9 mouse cellular contexts compared by ENCODE assay signal in genomic region chr4:120286761-120287241, GRCm38 (mm10). TPM values are rescaled to one million over a fixed set of nuclear protein-coding genes. Genes with fewer than 3 reads are reported as not detected.
DNase-seq lines count a peak whose midpoint lies in the region; ATAC-seq and TF ChIP-seq lines count a peak whose summit lies in the region.
"Had no signal": no experiment of that assay in that cellular context is flagged by ENCODE, and none has a peak within 500 bp of the region (broad histone marks: within the 10 kb centered on the region; RNA-seq: fewer than 3 reads in every experiment).

No protein-coding gene starts in this region.

- peak overlapping the region; percentile 95 for H3K4me2 ChIP-seq in heart, postnatal 0 days (ENCODE audit: low read depth, low read length)
- H3K4me2 ChIP-seq in liver, embryonic 12.5 days: peak overlapping the region; percentile 92

- no peak for TF ChIP-seq POLR2A in bone marrow, adult 2 months (IDR thresholded peaks at IDR 0.05; ENCODE audit: borderline replicate concordance, control insufficient read depth, low read depth, low read length)

- H3K27ac ChIP-seq in bone marrow, adult 2 months (ENCODE audit: control insufficient read depth, insufficient read depth, low read depth, low read length, poor library complexity): peak overlapping the region; percentile 16; the same call in 1 of the 2 replicates
- H3K27ac ChIP-seq in heart, postnatal 0 days (ENCODE audit: low read depth): no peak overlapping the region
- no peak overlapping the region for H3K27ac ChIP-seq in liver, embryonic 12.5 days

- DNase-seq in layer of hippocampus, postnatal 10 days (ENCODE audit: low spot score in 2 of 2): peak; percentile 31 to 53
- no peak for DNase-seq in layer of hippocampus, adult 9-10 months (ENCODE audit: low spot score)
- DNase-seq in heart, postnatal 0 days (ENCODE audit: low spot score): no peak
- DNase-seq in retina, embryonic 14.5 days (ENCODE audit: low spot score): peak; percentile 45
- no peak for DNase-seq in spleen, postnatal 14 days (ENCODE audit: low spot score in 2 of 2)
- DNase-seq in right cerebral cortex, postnatal 4 days: no peak

- no peak overlapping the region for H3K4me3 ChIP-seq in bone marrow, adult 2 months (replicated peaks; ENCODE audit: control insufficient read depth, low read depth, low read length)
- peak overlapping the region; percentile 65 for H3K4me3 ChIP-seq in heart, postnatal 0 days (ENCODE audit: low read depth, low read length)
- H3K4me3 ChIP-seq in liver, embryonic 12.5 days: peak overlapping the region; percentile 59

- H3K27me3 ChIP-seq in heart, postnatal 0 days (ENCODE audit: control insufficient read depth, insufficient read depth, low read length): peaks cover 52% of the 10 kb centered on the region
- H3K27me3 ChIP-seq in liver, embryonic 12.5 days (replicated peaks): peaks cover 94% of the 10 kb centered on the region

- TF ChIP-seq EP300 in heart, postnatal 0 days (IDR thresholded peaks at IDR 0.05; ENCODE audit: low read depth): no peak

- no peaks in the 10 kb centered on the region for H3K9me3 ChIP-seq in heart, postnatal 0 days (replicated peaks; ENCODE audit: control insufficient read depth, low read length)
- H3K9me3 ChIP-seq in liver, embryonic 12.5 days (replicated peaks): no peaks in the 10 kb centered on the region

- no peaks in the 10 kb centered on the region for H3K36me3 ChIP-seq in heart, postnatal 0 days (replicated peaks; ENCODE audit: control insufficient read depth, insufficient read depth, low read length)
- no peaks in the 10 kb centered on the region for H3K36me3 ChIP-seq in liver, embryonic 12.5 days

- ATAC-seq in heart, postnatal 0 days (ENCODE audit: insufficient read depth, low read depth): no peak
- ATAC-seq in liver, embryonic 12.5 days: no peak; the same call in 1 of the 2 replicates

- no peak for TF ChIP-seq CTCF in bone marrow, adult 2 months (IDR thresholded peaks at IDR 0.05; ENCODE audit: control insufficient read depth, insufficient read depth, low read length)
- no peak for TF ChIP-seq CTCF in heart, postnatal 0 days (IDR thresholded peaks at IDR 0.05; ENCODE audit: low read depth)

- WGBS in bone marrow, adult 2 months: 2% methylated on average over 53 of the region's 53 CpGs
- WGBS in heart, postnatal 0 days: under 1% methylated on average over 53 of the region's 53 CpGs
- 2% methylated on average over 48 of the region's 53 CpGs for WGBS in liver, embryonic 12.5 days (ENCODE audit: insufficient replicate concordance)

- peaks cover 1% of the 10 kb centered on the region; the same call in 1 of the 2 replicates for H3K4me1 ChIP-seq in bone marrow, adult 2 months (ENCODE audit: control insufficient read depth, insufficient read depth, low read length)
- H3K4me1 ChIP-seq in heart, postnatal 0 days (ENCODE audit: control insufficient read depth, insufficient read depth): peaks cover 25% of the 10 kb centered on the region
- H3K4me1 ChIP-seq in liver, embryonic 12.5 days: peaks cover 39% of the 10 kb centered on the region

- peak overlapping the region; percentile 51 for H3K9ac ChIP-seq in heart, postnatal 0 days (replicated peaks; ENCODE audit: low read depth, low read length)
- H3K9ac ChIP-seq in liver, embryonic 12.5 days: peak overlapping the region; percentile 55; the same call in 1 of the 2 replicates

RNA-seq across cellular contexts. Expression of gene Foxo6, which starts 0.3 kb away (rescaled TPM):
- total RNA-seq in layer of hippocampus, postnatal 10 days (2021): 10 to 100 TPM; 60.4 to 61.7 TPM
- polyA plus RNA-seq in bone marrow, adult 2 months (2011; ENCODE audit: insufficient read depth, insufficient read length, low replicate concordance, missing spikeins): not detected in 2 replicates
- total RNA-seq in heart, postnatal 0 days (2014; rRNA removed; ENCODE audit: low replicate concordance): 1.8 and 4.0 TPM in 2 replicates
- 0.19 and 0.38 TPM in 2 replicates for polyA plus RNA-seq in heart, postnatal 0 days (2015; fragmentation: Nextera tagmentation; extraction: Ambion mirVana)
- not detected in 2 replicates for polyA plus RNA-seq in liver, embryonic 12.5 days (2016; fragmentation: Nextera tagmentation; extraction: Ambion mirVana)
- total RNA-seq: common myeloid progenitor, adult 5-6 weeks had no signal

Comparison
In these comparisons a context has a peak if more than half of its experiments do, and no peak if none do; other contexts are left out.
1. DNase-seq: peak in layer of hippocampus, postnatal 10 days (2 of 2) and retina, embryonic 14.5 days (single experiment); none in layer of hippocampus, adult 9-10 months (single experiment), heart, postnatal 0 days (single experiment), spleen, postnatal 14 days (0 of 2) and right cerebral cortex, postnatal 4 days (single experiment).